Mouse (Mus musculus) bone marrow, adult 2 months (tissue): ENCODE results near the gene Rnpep. TPM values are rescaled to one million over a fixed set of nuclear protein-coding genes. Genes with fewer than 3 reads are reported as not detected.

Source experiments
- H3K27ac ChIP-seq: fragments of 200-500 bp; 2 replicates; pipeline ENCODE4 v1.5.1; 2012; ENCODE audit warnings: low read depth, mild to moderate bottlenecking, control low read depth, inconsistent platforms, low read length; ENCODE audit not compliant: control insufficient read depth, poor library complexity, insufficient read depth
- H3K4me1 ChIP-seq: fragments of 200-500 bp; 2 replicates; pipeline ENCODE4 v1.6.1; 2011; ENCODE audit warnings: low read length; ENCODE audit not compliant: control insufficient read depth, insufficient read depth
- H3K4me3 ChIP-seq: fragments of 200-500 bp; replicated peaks from 2 replicates; pipeline ENCODE3; 2011; ENCODE audit warnings: mild to moderate bottlenecking, low read depth, low read length, control low read depth; ENCODE audit not compliant: control insufficient read depth
- CTCF ChIP-seq: fragments of 200-500 bp; IDR thresholded peaks from 2 replicates; pipeline ENCODE4 v1.5.1; 2011; ENCODE audit warnings: low read length, control low read depth; ENCODE audit not compliant: control insufficient read depth, insufficient read depth
- POLR2A ChIP-seq: fragments of 200-500 bp; IDR thresholded peaks from 2 replicates; pipeline ENCODE4 v1.6.1; 2011; ENCODE audit warnings: low read depth, mild to moderate bottlenecking, control low read depth, low read length, borderline replicate concordance; ENCODE audit not compliant: control insufficient read depth
- WGBS: fragments of 180-500 bp; shearing (Covaris S2); methylation state at CpG from one replicate; pipeline ENCODE4 v1.1.7; 2018; 5-methylcytosine and 5-hydroxymethylcytosine counted together
- polyA plus RNA-seq: library from polyadenylated mRNA; stranded (reverse); fragments of >200 nt; gene quantifications from 2 replicates; pipeline ENCODE4 v1.2.4, GENCODE M21; 2011; ENCODE audit warnings: low replicate concordance; ENCODE audit not compliant: missing spikeins, insufficient read depth, insufficient read length

Gene Rnpep
- polyA plus RNA-seq, 1 experiment: 33.0 TPM

DNA sequence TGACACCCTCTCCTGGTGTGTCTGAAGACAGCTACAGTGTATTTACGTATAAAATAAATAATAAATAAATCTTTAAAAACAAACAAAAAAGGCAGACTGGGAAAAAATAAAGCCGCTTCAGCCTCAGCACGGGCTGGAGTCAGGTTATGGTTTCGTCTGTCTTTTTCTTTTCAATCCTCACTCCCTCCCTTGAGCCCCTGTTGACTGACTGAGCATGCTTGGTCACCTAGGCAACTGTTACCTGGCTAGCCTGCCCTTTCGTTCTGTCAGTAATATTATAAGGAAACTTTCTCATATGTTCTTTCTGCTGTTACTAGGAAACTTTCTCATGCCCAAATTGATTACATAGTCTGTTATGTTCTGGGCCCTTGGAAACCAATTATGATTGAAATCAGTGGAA lies 7.0 kb upstream of the Rnpep start:
- Histone ChIP-seq H3K4me1 (no peaks in the 10 kb centered on the region), H3K27ac (no peak overlapping the region), H3K4me3 (no peak overlapping the region)
- no peak for TF ChIP-seq POLR2A
- 89% methylated on average over 5 of the region's 5 CpGs for WGBS

DNA sequence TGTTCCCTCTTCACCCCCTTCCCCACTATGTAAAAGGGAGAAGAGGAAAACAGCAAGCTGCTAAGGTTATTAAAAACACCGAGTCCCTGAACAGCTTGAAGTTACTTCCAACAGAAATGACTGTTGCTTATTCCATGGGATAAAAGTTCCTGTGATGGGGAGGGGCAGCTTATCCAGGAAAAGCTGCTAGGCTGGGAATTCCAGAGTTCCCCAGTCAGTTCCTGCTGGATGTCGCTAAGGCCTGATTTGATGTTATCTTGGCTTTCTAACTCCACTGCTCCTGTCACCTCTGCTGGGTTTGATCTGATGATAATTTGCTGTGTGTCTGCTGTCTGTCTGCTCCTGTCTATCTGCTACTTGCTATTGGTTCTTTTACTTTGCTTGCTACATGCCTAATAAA lies 2.4 kb upstream of the Rnpep start:
- Histone ChIP-seq H3K4me1 (no peaks in the 10 kb centered on the region; the same call in 1 of the 2 replicates), H3K27ac (no peak overlapping the region), H3K4me3 (no peak overlapping the region)
- WGBS: 77% methylated on average over 2 of the region's 2 CpGs
- TF ChIP-seq POLR2A (no peak), CTCF (no peak)

DNA sequence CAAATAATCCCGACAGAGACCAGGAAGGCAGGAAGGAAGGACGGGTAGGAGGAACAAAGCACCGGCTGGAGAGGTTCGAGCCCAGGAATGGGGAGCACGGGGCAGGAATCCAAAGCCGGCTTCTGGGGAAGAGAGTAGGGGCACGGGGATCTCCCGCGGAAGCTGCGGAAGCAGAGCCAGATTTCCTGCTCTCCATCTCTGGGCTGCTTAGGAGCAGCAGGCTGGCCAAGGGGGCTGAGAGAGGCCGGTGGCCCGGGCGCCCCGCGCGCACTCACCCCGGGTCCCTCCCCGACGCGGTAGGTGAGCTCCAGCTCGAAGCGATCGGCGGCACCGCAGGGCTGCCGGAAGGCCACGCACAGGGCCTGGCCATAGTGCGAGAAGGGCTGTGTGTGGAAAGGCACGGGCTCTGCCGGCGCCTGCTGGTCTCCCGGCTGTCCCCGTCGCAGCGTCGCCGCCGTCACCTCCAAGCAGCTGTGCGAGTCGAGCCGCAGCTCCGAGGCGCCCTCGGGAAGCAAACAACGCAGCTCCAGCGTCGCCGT lies 528 bp downstream of the Rnpep start:
- under 1% methylated on average over 48 of the region's 48 CpGs for WGBS
- H3K4me3 ChIP-seq: peak overlapping the region; percentile 87
- no peaks in the 10 kb centered on the region; the same call in 1 of the 2 replicates for H3K4me1 ChIP-seq
- peak overlapping the region; percentile 96 for H3K27ac ChIP-seq
- TF ChIP-seq POLR2A (no peak), CTCF (no peak)

DNA sequence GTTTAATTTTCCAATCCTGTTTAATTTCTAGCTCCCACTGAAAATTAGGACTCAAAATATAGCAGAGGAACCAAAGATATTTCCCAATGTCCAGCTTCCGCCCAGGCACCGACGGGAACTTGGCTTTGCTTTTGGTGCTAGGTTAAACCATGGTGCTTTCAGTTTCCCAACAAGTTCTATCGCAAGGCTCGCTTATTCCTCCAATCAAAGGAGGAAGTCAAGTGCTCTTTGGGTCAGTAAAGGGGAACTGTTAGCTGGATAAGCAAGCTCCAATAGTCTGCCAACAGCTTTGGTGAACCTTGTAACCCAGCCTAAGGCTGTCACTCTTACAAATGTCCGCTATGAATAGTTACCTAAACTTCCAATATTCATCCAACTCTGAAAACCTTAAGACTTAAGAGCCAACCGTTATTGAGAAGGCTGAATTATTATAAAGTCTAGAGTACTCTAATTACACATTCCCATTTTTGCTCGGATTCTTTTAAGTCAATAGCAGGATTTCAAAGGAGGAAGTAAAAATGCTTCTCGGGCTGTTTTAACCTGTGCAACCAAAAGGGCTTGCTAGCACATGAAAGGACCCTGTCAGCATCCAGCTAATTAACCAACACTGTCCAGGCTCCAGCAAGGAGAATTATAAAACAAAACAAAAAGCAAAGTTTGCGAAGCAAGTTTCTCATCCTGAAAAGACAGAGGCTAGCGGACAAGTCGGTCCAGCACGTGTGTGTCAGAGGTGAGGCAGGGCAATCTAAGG lies 1.2 kb downstream of the Rnpep start:
- TF ChIP-seq POLR2A: no peak
- TF ChIP-seq CTCF: no peak
- Histone ChIP-seq H3K27ac (peak overlapping the region; percentile 96), H3K4me3 (peak overlapping the region; percentile 87), H3K4me1 (no peaks in the 10 kb centered on the region; the same call in 1 of the 2 replicates)
- WGBS: under 1% methylated on average over 13 of the region's 13 CpGs

DNA sequence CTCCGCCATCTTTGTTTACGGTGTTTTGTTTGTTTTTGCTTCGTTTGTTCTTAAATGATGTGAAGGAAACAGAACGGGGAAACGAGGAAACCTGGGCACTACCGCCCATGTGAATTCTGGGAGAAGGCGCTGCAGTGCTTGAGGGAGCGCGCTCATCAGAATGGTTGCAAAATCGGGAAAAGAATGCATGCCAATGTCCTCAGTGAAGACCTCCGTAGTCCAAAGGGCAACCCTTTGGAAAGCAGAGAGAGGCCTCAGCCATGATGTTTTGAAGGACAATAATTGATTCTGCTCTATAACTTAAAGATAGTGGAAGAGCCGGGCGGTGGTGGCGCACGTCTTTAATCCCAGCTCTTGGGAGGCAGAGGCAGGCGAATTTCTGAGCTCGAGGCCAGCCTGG lies 2.0 kb downstream of the Rnpep start:
- H3K4me3 ChIP-seq: peak overlapping the region; percentile 23
- peak overlapping the region; percentile 58; the same call in 1 of the 2 replicates for H3K27ac ChIP-seq
- 76% methylated on average over 17 of the region's 17 CpGs for WGBS
- TF ChIP-seq CTCF (no peak), POLR2A (no peak)
- H3K4me1 ChIP-seq: no peaks in the 10 kb centered on the region; the same call in 1 of the 2 replicates

DNA sequence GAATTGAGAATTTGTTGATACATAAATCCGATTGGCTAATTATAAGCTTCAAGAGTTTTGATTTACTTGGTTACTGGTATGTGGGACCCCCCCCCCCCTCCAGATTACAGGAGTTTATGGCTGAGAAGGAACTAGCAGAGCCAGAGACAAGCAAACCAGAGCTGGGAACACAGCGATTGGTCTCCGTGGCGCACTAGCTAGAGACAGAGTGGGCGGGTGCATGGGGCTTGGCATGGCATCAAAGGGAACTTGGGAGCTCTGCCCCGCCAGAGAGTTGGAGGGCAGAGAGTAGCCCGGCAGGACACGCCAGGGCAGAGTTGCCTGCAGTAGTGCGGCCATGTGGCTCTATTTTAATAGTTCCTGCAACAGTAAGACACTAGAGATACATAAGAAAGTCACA lies 3.2 kb downstream of the Rnpep start:
- TF ChIP-seq POLR2A (no peak), CTCF (no peak)
- H3K27ac ChIP-seq: no peak overlapping the region
- H3K4me1 ChIP-seq: no peaks in the 10 kb centered on the region; the same call in 1 of the 2 replicates
- 27% methylated on average over 9 of the region's 9 CpGs for WGBS
- H3K4me3 ChIP-seq: peak overlapping the region; percentile 3

DNA sequence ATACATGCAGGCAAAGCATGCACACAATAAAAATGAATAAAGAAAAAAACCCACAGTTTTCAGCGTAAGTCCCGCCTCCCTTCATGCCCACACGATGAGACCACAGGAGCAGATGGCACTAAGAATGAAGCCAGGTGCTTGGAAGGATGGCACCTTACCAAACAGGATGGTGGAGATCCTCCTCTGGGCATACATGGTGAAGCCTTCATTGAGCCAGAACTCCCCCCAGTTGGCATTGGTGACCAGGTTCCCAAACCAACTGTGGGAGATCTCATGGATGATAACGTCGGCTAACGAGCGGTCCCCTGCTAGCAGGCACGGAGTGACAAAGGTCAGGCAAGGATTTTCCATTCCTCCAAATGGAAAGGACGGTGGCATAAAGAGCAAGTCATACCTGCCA lies 12.5 kb downstream of the Rnpep start:
- 80% methylated on average over 9 of the region's 9 CpGs for WGBS
- Histone ChIP-seq H3K27ac (no peak overlapping the region), H3K4me3 (no peak overlapping the region), H3K4me1 (no peaks in the 10 kb centered on the region)
- no peak for TF ChIP-seq CTCF
- TF ChIP-seq POLR2A: no peak

DNA sequence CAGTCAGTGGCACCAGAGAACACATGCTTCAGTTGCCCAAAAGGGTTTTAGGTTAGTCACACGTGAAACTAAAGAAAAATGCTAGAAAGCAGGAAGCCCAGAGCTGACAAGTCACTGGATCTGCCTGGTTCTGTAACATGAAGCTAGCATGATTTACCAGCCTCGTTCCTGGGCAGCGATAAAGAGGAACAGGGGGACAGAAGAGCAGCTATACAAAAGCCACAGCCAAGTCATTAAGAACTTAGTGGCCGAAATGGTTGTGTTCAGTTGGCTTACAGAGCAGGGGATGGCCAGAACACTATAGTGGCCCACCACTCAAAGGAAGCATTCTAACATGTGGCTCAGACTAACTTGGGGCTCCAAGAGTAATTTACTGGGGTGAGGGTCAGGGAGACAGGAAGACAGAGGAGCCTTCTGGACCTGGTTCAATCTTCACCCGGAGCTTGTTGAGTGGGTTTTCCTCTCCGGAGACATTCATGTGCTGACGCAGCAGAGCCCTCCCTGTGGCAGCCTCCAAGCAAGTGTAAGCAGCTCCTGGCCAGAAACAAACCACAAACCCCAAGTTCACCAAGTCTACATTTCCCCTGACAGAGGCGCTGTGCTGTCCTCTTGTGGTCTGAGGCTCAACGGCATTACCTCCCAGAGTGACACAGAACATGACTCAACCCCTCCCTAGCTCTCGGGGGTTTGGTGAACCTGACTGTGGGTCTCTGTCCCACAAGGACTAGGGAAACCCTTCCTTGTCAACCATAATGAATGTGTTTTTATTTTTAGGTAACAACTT lies 16.0 kb downstream of the Rnpep start:
- Histone ChIP-seq H3K4me3 (no peak overlapping the region), H3K27ac (no peak overlapping the region), H3K4me1 (no peaks in the 10 kb centered on the region)
- 5% methylated on average over 10 of the region's 10 CpGs for WGBS
- TF ChIP-seq POLR2A (no peak), CTCF (peak; percentile 34; the same call in 1 of the 2 replicates)
